Mouse (Mus musculus): ENCODE results near the gene Gramd1a. TPM values are rescaled to one million over a fixed set of nuclear protein-coding genes. Genes with fewer than 3 reads are reported as not detected.

Gramd1a gene
- total RNA-seq, 4 experiments from 2014 or later, result 103 to 108 (median 105) TPM

- DNase-seq (ENCODE audit: low spot score in 2 of 2), result peak in 1 of 2 experiments; percentile 48
Measured at GRCm38 (mm10) chr7:31151301-31152241, 4.1 kb downstream of the Gramd1a start.

DNA sequence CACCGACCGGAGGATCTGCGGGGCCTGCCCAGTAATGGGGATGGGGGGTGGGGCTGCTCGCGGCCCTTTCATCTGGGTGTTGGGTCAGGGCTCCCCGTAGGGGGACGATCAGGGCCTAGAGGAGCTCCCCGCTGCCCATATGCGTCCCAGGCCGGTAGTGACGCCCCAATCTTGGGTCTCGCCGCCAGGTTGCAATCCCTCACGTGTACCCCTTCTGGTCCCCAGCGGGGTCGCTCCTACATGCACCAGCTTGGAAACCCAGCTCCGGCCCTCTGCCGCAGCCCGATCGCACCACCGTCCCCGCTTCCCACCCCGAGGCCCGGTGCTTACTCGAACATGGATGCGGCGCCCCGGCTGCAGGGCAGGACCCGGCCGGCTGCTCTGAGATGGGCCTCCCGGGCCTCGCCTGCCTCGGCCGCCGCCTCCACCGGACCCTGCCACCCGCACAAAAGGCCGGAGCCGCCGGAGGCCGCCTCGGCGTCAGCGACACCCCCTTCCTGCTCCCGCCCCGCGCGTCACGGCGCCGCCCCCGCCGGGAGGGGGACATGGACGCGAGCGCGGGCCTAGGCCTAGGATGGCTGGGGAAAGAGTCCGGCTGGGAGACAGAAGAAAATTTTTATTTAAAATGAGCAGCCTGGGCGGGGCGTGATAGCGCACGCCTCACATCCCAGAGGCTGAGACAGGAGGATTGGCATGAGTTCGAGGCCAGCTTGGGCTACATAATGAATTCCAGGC is 5.0 kb downstream of the Gramd1a start:
- peak; percentile 78 to 79 for DNase-seq (ENCODE audit: low spot score in 2 of 2)

GRCm38 (mm10) chr7:31149751-31150565 is 5.7 kb downstream of the Gramd1a start:
- no peak for DNase-seq (ENCODE audit: low spot score in 2 of 2)

DNA sequence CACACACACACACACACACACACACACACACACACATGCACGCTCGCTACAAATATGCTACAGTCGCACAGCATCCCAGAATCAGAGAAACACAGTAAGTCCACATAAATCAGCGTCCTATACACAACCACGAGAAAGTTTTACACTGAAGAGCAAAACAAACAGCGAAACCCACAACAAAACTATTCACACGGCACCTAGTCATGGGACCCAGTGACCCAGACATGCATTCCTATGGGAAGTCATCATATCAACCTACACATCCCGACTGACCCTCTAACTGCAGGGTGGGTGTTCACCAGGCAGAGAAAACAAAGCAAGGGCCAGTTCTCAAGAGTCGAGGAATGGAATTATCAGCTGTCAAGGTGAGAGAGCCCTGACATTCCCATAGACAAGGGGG is 6.4 kb downstream of the Gramd1a start:
- peak in 1 of 2 experiments; percentile 10 for DNase-seq (ENCODE audit: low spot score in 2 of 2)

DNA sequence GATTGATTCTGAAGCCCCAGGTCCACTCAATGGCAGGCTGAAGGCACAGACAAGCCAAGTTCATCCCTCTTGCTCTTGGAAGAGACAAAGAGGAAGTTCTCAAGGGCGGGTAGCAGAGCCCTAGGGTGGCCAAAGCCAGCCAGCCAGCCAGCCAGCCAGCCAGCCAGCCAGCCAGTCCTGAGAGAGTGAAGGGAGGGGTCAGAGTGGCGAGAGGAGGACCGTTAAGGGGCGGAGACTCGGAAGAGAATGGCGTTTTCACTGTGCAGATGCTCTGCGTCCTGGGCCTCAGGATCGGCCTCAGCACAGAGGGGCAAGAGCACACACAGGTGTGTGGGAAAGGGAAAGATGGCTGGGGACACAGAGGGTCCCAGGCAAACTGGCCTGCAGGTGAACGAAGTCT is 6.9 kb downstream of the Gramd1a start:
- DNase-seq (ENCODE audit: low spot score in 2 of 2), result peak in 1 of 2 experiments; percentile 25

DNA sequence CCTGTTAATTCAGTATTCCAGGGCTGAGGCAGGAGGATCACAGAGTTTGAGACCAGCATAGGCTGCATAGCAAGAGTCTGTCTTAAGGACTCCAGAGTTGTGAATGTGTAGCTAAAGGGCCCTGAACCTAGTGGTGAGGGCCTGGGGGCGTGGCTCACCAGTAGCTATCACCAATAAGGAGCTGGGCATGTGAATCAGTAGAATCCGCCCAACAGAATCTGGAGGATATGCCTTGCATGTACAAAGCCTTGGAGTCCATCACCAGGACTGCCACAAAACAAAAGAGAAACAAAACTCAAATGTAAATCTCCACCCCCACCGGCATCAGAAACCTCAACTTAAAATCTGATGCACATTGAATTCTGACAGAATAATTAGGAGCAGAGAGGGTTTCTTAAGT is 7.6 kb downstream of the Gramd1a start:
- DNase-seq (ENCODE audit: low spot score in 2 of 2), result peak in 1 of 2 experiments; percentile 5

DNA sequence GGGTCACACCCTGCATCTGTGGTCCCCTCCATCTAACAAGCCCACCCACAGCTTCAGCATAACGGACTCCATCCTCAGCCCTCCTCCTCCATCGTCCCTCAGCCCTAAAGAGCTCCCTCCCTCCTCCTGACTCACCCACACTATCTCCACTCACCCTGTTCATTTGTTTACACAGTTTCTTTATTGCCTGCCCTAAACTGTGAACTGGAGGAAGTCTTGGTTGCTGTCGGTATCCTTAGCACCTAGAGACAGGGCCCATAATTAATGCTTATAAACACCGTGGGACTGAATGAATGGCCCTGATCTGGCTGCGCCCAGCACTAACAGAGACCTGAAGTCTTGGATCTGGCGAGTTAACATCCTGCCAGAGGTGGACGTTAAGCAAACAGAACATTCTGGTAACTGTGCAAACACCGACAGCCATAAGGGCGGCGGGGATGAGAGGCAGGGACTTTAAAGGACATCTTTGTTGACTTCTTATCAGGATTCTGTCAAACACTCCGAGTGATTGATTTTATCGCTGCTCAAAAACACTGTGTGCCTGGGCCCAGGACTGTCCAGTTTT is 10.0 kb downstream of the Gramd1a start:
- DNase-seq (ENCODE audit: low spot score in 2 of 2), result no peak

DNA sequence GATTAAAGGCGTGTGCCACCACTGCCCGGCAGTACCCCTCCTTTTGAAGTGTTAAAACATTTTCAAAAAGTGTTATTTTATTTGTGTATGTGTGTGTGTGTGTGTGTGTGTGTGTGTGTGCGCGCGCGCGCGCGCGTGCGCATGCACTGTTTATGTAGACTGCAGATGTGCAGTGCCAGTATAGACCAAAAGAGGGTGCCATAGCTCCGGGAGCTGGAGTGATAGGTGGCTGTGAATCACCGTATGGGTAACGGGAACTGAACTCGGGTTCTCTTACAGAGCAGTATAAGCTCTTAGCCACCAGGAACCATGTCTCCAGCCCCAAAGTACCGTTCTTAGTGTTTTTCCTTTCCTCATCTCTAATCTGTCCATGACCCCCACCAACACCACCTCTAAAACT is 10.8 kb downstream of the Gramd1a start:
- DNase-seq (ENCODE audit: low spot score in 2 of 2), result no peak

DNA sequence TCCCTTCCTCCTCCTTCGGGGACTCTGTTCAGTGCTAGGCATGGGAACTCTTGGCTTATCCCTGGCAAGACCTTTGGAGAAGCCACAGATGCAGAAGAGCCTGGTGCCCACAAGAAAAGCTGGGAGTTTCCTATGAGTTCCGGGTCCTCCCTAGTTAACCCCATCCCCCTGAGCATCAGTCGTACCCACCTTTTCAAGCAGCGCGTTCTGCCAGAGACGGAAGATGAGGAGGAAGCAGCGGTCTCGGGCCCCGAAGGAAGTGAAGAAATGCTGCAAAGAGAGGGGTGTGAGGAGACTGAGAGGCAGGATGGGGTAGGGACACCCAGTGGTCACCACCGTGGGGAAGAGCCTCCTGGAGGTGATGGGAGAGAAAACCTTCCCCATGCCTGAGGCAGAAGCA is 14.8 kb downstream of the Gramd1a start:
- no peak for DNase-seq (ENCODE audit: low spot score in 2 of 2)

DNA sequence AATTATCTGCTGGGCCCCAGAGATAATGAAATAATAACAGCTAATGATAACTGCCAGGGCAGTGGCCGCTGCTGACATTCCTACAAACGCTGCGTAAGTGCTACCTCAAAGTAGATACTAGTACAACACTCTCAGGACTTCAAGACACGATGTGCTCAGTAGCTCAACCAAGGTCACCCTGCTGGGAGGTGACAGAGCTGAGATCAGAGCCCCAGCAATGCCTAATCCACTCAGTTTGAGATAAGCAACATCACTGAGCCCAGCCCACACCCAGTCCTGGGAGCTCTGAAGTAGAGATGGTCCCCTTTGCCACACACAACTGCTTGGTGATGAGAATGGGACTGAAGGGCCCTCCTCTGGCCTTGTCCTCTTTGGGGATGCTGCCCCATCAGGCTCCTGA is 15.4 kb downstream of the Gramd1a start:
- DNase-seq (ENCODE audit: low spot score in 2 of 2), result no peak

GRCm38 (mm10) chr7:31139765-31140164 is 15.9 kb downstream of the Gramd1a start:
- DNase-seq (ENCODE audit: low spot score in 2 of 2), result no peak

DNA sequence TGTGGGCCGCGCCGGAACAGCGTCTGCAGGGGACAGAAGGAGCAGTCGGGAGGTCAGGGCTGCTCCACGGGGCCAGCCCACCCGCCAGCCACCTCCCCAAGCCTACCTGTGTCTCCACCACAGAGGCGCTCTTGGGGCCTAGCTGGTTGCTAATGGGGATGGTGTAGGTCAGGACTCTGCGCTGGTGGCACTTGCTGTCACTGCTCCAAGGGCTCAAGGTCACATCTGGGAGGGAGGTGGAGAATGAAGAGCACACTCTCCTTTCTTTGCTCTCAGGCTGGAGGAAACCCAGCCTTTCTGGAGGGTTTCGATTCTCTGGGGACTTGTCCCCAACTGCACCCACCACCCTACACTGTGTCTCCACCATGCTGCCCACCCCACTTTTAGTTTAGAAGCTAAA is 20.0 kb downstream of the Gramd1a start:
- DNase-seq (ENCODE audit: low spot score in 2 of 2), result no peak

DNA sequence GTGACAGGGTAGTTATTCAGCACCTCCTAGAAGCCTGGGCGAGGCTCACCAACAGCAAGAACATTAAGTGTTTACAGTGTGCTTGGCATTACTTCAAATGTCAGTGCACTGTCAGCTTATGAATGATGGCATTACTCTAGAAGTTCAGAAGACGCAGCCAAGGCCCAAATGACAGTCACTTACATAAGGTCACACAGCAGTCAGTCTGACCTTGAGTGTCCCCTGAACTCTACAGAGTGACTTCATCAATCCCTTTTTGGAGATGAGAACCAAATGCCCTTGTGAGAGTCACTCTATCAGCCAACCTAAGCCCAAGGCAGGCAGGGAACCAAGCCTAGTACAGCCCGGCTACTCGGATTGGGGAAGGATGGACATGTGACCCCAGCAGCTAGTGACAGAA is 23.8 kb downstream of the Gramd1a start:
- no peak for DNase-seq (ENCODE audit: low spot score in 2 of 2)

GRCm38 (mm10) chr7:31130841-31131240 is 24.9 kb downstream of the Gramd1a start:
- no peak for DNase-seq (ENCODE audit: low spot score in 2 of 2)

DNA sequence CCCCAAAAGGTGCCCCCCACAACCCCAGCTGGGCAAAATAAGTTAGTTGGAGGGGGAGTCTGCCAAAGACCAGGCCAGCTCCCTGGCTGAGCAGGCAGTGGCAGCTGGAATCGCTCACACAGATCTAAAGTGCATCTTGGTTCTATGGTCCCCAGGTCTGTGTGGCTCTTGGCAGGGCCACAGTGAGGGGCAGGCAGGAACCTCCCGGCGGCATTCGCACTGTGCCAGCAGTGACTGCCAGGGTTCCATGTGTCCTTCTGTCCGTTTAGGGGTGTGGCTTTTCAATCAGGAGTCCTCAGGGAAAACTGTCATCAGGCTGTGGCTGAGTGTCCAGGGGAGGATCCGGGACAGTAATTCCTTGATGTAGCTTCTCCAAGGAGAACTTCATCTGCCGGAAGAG is 25.5 kb downstream of the Gramd1a start:
- DNase-seq (ENCODE audit: low spot score in 2 of 2), result no peak

DNA sequence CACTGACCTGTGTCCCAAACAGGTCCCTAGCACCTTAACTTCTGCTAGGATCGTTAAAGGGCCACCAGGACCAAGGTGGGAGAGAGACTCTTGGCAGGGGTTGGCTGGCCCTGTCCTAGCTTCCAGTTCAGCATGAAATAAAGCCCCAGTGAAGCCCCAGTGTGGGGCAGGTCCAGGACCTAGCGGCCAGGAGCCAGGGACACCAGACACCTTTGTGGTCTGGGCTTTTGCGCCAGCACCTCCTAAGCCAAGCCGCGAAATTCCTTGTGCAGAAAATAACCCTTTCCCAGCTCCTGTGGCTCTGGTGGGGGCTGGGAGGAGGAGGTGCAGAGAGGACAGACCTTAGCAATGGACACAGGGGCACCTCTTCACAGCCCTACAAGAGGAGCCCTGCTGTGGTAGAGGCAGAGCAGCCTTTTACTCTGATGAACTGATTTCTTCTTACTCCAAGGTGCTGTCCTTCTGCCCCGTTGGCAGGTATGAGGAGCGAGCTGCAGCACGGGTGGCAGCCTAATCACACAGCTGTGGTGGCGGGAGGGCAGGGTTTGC is 27.5 kb downstream of the Gramd1a start:
- DNase-seq (ENCODE audit: low spot score in 2 of 2), result no peak

GRCm38 (mm10) chr7:31126851-31127724 is 28.6 kb downstream of the Gramd1a start, which contains the start of gene Scn1b:
TSS of gene Scn1b (minus strand) at chr7:31127003.
- peak in 1 of 2 experiments; percentile 77 for DNase-seq (ENCODE audit: low spot score in 2 of 2)

DNA sequence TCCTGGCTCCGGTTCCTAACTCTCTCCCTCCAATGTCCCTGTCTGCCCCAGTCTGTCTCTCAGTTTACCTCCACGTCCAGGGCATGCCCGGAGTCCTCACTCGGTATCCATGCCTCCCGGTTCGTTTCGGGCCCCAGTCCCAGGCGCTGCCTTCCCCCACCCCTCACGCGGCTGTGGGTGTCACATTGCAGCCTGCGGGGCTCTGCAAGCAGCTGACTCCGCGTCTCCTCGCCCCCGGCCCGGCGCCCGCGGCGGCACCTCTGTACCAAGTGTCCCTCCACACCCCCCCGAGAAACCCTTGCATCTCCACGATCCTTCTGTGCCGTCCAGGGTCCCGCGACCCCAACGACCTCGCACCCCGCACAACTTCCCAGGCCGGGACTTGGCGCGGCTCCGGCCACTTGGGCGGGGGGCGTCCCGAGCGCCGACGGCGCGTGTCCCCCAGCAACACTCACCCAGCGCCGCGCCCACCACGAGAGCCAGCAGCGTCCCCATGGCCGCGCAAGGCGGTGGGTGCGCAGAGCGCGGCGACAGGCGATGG is 29.4 kb downstream of the Gramd1a start:
- DNase-seq (ENCODE audit: low spot score in 2 of 2), result peak in 1 of 2 experiments; percentile 63

- no peak for DNase-seq (ENCODE audit: low spot score in 2 of 2)
Measured at GRCm38 (mm10) chr7:31125116-31125515, 30.6 kb downstream of the Gramd1a start.

DNA sequence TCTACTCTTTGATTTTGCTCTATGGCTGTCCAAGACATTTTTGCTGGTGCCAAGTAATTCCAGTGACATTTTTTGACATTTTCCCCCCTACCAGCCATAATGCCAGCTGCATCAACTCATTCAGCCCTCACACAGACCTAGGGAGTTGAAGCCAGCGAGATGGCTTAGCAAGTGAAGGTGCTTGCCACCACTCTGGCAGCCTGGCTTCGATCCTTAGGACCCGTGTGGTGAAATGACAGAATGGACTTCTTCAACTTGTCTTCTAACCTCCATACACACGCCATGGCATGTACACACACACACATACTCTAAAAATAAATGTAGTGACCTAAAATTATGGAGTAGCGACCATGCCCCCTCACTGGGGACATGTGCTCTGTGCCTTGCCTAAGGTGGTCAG is 31.3 kb downstream of the Gramd1a start:
- DNase-seq (ENCODE audit: low spot score in 2 of 2), result no peak
